Mouse (Mus musculus): ENCODE results near the gene Kcnj4.
"Not testable (repeated sequence)": the region's sequence is repeated elsewhere in the genome, so short reads cannot be mapped to it uniquely, and the experiment has no call there.

The Kcnj4 gene

DNA sequence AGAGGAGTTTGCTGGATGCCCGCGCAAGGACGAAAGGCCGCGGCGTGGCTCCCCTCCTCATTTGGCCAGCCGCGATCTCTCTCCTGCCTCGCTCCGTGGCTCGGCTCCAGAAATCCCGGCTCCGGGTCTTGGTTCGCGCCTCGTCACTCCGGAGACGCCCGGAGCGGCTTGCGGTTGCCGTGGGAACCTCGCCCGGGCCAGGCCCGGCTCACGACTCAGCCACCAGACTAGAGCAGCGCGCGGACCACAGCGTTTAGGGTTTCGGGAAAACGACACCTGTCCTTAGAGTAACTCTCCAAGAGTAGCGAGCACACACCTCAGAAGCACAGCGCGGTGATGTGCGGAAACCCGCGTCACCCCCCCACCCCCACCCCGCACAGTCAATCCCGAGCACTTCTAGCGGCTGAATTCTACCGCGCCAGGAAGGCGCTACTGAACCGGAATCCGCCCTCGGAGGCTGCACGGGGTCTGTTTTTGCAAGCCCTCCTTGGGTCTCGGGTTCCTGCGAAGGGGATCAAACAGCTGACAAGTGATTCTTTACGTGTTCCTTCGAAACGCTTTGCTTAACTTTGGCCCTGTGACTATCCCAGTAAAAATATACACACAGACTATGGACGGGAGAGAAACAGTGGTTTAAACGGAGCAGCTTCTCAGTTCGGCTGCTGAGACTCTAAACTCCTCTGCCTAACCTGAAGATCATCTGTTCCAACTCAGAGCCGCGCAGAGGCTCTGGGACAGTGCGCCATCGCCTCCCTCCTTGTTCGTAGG is 6.7 kb upstream of the Kcnj4 start:
- DNase-seq: peak; percentile 82

DNA sequence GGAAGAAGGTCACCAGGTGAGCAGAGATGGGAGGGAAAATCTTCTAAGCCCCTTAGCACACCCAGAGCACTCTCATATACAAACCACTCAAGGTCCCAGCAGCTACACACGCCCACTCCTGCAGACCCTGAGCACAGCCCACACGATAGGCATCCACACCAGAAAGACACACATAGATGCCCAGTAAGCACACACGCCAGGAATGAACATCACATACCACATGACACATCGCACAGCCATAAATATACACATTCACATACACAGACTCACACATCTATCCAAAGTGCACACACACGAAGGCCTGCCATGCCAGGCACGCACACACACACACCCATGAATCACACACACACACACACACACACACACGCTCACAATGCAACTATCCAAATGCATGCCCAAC is 5.4 kb upstream of the Kcnj4 start:
- no peak for DNase-seq

DNA sequence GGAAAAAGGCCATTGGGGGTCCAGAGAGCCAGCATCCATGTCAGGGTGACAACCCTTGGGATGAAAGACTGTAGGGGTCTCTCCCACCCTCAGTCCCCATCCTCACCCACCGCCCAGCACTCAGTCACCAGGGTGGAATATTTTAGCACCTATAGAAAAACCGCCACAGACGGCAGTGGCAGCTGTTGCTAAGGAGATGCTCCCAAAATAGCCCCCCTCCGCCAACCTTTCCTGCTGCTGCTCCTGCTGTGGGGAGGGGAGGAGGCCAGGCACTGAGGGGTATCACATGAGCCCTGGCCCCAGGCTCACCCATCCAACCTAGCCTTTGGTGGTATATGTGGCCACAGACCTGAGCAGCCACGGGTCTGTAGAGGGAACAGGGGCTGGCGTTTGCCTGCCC is 5.0 kb upstream of the Kcnj4 start:
- DNase-seq: no peak

DNA sequence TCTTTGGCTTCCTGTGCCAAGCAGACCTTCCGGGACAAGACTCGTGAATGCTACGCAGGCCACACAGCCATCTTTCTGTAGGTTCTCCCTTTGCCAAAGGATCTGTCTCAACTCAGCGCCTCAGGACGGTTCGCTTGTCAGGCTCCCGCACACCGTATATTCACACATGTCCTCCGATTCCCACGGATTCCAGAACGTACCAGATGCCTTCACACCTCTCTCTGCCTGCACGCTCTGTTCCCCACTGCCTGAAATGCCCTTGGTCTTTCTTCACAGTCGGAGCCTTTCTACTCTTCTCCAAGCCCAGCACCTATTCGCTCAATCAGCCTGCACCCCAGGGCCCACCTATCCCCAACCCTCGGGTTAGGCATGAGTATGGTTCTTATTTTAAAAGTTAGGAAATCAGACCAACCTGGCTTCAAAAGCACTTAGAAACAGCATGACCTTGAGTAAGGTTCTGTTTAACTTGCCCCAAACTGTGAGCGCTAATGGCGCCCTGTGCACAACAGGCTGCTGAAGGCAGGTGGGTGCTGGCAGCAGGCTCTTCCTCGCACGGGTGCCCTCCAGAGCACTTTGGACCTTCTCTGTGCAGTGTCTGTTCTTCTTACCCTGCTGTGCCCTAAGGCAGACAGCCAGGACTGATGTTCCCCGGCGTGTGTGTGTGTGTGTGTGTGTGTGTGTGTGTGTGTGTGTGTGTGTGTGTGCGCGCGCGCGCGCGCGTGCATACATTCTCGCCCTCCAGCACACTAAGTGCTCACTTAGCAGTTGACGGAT is 2.2 kb upstream of the Kcnj4 start:
- DNase-seq: peak; percentile 50

DNA sequence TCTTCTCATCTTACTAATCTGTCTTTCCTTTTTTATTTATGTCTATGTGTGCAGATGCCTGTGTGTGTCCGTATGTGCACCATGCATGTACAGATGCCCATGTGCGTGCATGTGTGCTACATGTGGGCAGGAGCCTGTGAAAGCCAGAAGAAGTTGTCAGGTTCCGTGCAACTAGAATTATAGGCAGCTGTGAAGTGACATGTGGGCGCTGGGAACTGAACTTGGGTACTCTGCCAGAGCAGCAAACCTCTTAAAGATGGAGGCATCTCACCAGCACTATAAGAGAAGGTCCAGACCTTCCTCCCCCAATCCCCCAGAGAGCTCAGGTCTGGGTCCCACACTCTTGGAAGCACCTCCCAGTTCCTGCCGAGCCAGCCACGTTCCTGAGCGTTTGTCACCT is 1.4 kb upstream of the Kcnj4 start:
- DNase-seq: no peak

DNA sequence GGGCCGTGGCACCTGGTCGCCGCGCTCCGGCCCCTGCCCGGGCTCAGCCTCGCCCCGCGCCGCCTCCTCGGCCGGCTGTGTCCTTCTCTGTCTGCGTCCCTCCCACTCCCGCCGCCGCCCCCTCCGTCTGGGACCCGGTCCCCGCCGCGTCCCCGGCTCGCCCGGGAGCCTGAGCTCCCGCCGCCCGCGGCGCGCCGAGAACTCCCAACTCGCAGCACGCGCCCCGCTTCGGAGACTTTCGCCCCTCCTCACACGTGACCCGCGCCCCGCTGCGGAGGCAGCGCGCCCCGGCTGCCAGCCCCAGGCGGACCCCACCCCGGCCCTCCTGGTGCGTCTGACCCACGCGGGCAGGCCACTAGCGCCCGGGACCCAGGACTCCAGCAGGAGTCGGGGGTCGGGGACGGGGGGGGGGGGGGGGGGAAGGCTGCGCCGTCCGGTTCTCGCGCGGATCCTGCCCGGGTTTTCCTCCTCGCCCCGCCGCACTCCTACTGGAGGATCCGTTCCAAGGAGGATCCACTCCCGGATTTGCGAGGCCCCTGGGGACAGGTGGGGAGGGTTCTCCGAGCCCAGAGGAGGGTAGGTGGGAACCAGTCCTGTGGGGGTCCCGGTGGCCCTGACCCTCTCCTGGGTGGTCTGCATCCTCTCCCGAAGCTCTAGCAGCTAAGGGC is 709 bp upstream of the Kcnj4 start:
- DNase-seq: peak; percentile 65

DNA sequence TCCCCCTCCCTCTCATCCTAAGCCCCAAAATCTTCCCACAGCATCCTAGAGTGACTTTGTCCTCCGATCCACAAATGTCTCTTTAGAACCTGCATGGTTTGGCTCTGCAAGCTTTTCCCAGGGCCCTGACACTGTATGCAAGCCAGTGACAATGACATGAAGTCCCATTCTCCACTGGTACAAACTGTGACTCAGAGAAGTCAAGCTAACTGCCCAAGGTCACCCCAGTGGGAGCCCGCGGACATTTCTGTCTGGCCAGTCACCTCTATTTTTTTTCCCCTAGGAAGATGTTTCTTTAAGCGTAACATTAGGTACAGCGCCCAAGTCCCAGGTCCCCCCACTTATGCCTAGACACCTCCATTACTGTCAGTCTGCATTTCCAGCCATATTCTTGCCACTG is 1.6 kb downstream of the Kcnj4 start:
- no peak for DNase-seq

DNA sequence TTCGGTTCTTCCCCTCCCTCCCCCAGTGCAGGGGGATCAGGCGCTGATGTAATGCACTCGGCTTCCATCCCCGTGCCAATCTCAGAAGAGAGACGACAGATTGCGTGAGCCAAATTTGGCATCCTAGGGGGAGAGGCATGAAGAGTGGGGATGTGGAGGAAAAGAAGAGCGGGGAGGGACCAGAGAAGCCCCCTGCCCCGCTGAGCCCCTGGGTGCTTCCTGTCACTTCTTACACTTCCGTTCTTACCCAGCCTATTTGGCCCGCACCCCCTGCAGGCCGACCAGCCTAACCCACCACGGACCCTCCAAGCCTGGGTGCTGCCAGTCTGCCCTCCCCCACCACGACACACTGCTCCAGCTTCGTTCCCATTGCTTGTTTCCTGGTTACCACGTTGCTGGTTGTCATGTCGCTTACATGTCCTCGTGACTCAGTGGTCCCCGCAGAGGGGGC is 2.1 kb downstream of the Kcnj4 start:
- no peak for DNase-seq

DNA sequence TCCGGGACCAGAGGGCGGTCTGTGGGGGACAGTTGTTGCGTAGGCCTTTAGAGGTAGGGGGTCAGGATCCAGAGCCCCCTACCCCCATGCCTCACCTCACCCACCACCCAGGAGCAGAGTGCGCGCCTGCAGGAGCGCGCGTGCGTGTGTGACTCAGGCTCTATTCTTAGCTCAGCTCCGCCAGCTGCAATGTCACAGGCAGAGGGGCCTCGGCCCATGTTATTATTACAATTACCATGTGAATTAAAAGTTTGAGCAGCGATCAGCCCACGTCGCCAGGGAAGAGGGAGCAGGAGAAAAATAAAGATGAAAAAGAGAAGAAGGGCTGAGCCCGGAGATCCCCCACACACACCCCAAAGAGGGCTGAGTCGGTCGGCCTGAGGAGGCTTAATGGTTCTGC is 4.9 kb downstream of the Kcnj4 start:
- no peak for DNase-seq

DNA sequence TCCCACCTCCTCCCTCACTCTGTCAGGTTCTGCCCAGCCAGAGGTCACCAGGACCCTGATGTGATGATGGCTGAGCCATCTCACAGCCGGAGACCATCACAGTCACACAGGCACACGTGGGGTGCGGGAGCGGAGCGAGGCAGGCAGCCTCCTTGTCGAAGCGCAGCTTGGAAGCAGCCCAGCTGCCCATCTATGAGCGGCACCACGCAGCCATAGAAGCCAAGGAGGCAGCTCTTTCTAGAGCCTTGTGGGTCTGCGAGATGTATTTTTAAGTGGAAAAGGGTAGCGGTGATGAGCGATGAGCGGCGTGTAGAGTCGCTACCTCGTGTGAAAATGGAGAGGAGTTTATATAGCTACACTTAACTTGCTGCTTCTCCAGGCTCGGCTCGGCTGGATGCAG is 11.5 kb downstream of the Kcnj4 start:
- no peak for DNase-seq

DNA sequence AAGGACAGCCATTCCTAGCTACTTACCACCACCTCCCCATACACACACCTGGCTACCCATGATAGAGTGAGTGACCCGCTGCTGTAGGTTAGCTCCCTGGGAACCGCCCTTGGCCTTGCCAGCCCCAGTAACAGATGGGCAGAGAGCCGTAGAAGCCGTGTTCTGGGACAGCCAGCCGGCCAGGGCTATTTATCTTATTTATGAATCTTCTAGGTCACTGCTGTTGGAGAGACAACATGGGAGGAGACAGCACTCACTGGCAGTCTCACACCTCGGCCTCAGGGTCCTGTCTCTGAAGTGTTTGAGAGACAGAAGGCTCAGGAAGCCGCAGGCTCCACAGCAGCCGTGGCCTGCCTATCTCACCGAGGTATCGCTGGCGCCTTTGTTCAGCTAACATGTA is 15.6 kb downstream of the Kcnj4 start:
- no peak for DNase-seq

DNA sequence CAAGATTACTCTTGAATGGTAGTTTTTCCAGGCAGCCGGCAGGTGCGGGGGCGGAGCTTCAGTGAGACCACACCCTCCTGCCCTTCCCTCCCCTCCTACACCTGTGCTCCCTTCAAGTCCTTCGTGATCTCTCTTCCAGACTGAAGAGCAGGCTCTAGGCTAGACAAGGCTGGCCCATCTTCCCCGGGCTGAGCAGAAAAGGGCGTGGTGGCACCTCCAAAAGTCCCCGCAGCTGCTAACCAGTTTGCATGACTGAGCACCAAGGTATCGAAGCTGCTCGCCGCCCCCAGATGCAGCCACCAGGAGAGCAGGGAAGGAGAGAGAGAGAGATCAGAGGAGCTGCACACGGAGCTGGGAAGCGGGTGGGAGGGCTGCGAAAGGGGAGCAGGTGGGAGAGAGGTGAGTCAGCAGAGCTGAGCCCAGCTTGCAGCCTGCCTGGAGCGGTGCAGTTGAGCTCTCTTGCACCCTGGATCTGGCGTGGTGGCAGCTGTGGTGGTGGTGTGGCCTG is 23.8 kb downstream of the Kcnj4 start:
- DNase-seq: peak; percentile 13

DNA sequence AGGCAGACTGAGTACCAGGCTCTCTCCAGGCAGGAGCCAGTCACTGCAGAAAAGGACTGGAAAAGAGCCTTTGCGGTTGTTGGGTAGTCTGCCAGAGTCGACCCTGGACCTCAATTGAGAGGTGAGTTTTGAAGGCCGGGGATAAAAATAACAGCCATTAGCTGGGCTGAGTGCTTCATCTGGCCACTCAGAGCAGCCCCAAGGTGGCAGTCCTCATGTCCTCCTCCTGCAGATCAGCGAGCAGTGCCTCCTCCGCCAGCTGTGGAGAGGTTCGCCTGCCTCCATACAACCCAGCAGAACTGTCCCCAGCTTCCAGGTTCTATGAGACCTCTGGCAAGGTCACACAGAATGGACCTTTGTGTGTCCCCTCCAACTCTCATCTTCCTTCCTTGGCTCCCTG is 27.8 kb downstream of the Kcnj4 start:
- DNase-seq: no peak

DNA sequence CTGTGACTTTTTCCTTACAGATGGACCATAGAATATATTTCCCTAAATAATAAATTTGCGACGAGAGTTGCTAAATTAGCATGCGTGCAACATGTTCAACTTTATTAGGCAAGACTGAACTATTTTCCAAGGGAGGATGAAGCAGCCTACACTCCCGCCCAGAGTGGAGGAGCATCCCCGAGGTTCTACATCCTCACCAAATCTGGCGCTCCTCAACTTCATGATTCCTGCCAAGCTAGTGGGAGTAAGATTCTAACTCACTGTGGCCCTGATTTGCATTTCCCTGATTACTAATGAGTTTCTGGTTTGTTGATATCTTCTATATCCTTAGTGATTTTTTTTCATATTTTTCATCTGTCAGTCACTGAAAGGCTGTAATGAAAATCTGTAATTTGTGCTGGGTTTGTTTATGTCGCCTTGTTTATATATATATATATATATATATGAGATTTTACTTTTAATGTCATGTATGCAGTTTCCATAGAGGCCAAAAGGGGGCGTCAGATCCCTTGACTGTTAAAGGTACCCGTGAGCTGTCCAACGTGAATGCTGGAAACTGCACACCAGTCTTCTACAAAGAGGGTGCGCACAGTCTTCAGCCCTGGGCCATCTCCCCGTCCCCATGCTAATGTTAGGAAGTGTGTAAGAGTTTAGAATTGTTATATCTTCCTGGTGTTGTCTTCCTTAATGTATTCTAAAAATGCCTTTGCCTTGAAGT is 31.2 kb downstream of the Kcnj4 start:
- no peak for DNase-seq

DNA sequence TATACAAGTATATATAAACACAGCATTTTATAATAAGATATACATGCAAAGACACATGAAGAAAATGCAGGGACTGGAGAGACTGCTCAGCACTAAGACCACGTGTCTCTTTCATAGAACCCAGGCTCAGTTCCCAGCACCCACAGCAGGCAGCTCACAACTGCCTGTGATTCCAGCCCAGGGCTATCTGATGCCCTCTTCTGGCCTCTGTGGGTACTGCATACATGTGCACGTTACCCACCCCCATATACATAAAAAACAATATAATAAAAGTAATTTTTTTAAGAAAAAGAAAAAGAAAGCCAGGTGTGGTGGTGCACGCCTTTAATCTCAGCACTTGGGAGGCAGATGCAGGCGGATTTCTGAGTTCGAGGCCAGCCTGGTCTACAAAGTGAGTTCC is 32.0 kb downstream of the Kcnj4 start:
- DNase-seq: no peak

DNA sequence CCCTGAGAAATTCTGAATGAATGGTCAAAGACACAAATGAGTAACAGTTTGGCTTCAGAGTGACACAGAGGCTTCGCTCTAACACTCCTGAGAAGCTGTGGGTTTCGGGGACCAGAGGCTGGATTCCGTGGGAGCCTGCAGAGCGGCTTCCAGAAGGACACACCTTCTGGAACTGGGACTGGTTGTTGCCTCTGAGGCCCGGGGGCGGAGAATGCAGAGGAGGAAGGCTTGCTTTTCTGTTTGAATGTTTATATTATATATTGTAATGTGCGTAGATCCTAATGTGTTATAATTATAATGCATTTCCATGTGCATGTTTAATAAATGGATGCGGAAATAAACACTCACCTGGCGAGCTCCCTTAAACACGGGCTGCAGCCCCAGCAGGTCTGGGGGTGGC is 33.9 kb downstream of the Kcnj4 start:
- DNase-seq: no peak

DNA sequence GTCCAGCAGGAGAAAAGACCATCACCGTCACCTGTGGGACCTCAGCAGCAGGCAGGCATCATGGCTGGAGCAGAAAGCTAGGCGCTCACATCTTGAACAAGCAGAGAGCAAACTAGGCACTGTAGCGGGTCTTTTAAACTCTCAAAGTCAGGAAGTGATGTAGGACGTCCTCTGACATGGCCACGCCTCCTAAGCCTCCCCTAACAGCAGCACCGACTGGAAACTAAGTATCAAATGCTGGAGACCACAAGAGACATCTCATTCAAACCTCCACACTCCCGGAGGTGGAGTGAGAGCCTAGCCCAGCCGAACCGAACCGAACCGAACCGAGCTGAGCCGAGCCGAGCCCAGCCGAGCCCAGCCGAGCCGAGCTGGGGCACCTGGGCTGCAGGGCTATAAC is 34.5 kb downstream of the Kcnj4 start:
- peak; percentile 26 for DNase-seq

DNA sequence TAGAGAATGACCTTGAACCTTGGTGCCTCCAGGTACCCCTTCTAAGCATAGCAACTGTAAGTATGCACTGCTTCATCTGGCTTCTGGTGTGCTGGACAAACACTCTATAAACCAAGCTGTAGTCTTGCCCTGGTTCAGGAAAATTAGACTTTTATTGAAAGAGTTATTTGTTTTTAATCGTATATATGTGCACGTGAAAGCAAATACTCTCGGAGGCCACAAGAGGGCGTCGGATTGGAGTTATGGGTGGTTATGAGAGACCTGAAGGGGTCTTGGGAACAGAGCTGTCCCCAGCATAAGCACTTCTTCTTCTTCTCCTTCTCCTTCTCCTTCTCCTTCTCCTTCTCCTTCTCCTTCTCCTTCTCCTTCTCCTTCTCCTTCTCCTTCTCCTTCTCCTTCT is 35.5 kb downstream of the Kcnj4 start:
- DNase-seq: no peak

DNA sequence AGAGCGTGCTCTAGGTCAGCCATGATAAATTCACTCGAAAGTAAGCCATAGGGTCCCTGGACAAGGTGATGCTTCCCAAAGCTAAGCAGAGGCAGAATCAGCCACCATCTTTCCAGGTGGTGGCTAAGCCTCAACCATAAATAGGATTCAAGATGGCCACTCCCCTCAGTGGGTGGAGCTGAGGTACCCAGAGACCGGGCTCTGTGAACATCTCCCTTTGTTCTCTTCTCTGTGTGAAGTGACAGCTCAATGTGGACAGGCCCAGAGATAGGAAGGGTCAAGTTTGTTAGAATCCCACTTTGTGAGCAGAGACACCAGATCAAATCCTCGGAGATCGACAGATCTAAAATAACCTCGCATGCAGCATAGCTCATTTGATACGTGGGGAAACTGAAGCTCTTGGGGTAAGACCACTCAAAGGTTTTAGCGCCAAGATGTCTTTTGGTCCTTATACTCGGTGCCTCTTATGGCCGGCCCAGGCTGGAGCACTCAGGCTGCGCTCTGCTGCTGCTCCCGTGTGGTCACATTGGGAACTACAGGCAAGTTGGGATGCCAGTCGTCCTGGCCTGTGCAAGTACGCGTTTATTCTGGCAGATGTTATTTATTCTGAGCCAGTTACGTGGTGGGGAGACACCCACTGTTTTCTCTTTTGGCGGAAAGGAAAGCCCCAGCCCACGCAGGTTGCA is 38.3 kb downstream of the Kcnj4 start:
- DNase-seq: peak; percentile 87

DNA sequence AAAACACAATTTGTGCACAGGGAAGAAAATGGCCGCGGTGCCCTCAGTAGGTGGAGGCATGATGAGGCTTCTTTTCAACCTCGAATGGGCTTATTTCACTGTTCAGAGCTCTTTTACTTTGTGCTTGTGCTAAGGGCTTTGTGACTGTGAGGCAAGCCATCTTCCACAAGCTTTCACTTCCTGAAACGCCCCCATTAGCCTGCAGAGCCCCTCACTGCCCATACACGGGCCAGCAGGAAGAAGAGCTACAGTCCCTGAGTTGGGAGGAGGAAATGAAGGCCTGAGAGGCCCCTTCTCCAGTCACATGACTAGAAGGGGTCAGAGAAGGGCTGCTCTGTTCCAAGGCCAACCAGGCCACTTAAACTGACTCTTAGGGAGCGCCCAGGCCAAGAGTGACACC is 48.5 kb downstream of the Kcnj4 start:
- no peak for DNase-seq

DNA sequence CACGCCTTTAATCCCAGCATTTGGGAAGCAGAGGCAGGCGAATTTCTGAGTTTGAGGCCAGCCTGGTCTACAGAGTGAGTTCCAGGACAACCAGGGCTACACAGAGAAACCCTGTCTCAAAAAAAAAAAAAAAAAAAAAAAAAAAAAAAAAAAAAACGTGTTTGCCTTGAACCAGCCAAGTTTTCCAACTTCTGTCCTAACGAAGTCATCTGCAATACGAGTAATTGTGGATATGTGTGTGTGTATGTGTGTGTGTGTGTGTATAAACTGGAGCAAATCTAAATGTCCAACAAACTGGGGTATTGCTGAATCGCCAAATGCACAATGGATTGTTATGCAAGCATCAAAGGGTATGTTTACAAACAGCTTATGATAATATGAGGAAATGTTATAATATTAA is 48.9 kb downstream of the Kcnj4 start:
- DNase-seq: not testable (repeated sequence)

DNA sequence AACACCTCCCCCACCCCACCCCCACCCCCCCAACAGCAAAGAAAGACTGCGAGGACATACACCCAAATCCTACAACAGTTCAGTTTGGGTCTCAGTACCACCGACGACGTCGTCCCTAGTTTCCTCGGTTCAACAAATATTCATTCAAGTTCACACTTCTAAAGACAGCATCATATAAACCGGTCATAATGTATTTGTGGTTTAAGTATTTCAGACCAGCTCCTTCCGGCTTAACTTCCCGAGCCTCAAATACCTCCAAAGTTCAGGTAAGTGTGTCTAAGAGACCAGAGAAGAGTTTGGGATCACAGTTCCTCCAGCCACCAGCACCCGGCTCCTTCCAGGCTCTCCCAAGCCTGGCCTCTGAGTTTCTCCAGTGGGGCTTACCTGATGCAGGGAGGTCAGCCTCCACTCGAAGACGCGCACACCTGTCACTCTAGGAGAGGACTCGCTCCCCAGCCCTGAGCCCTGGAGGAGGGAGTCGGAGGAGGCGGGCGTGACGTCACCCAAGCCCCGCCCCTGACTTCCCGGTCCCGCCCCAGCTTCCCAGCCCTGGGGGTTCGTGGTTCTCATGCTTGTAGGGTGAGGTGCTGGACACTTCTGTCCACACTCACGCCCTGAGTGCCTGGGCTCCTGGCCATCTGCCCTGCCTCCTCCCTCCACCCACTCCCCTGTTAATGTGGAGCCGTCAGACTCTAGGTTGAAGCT is 49.8 kb downstream of the Kcnj4 start, which contains the start of gene Csnk1e:
Csnk1e (minus strand) TSS at position 461 of the 705 bp plus-strand sequence.
- peak; percentile 81 for DNase-seq
